Mouse (Mus musculus): ENCODE results near the gene Prss34. TPM values are rescaled to one million over a fixed set of nuclear protein-coding genes. Genes with fewer than 3 reads are reported as not detected.

The Prss34 gene
- total RNA-seq (2022), result under 1 TPM in 3 of 4 experiments, not detected in 1; 0.31 to 0.56 (median 0.41) TPM

GRCm38 (mm10) chr17:25298094-25298493, at the start of gene Prss34:
Gene Prss34, plus strand, starts transcription at chr17:25298394.
- no peak for DNase-seq

GRCm38 (mm10) chr17:25250181-25250835, 47.9 kb upstream of the Prss34 start:
- DNase-seq, result no peak

- DNase-seq, result no peak
Observed at GRCm38 (mm10) chr17:25252643-25253042, 45.6 kb upstream of the Prss34 start.

GRCm38 (mm10) chr17:25253760-25254159, 44.4 kb upstream of the Prss34 start:
- no peak for DNase-seq

GRCm38 (mm10) chr17:25255110-25255509, 43.1 kb upstream of the Prss34 start:
- no peak for DNase-seq

GRCm38 (mm10) chr17:25256140-25256754, 41.9 kb upstream of the Prss34 start, which contains the start of gene Baiap3:
Gene Baiap3, minus strand, starts transcription at chr17:25256364.
- no peak for DNase-seq

- no peak for DNase-seq
Observed at GRCm38 (mm10) chr17:25257804-25258261, 40.4 kb upstream of the Prss34 start.

GRCm38 (mm10) chr17:25264453-25264852, 33.7 kb upstream of the Prss34 start:
- DNase-seq, result peak; percentile 75

- DNase-seq, result no peak
Observed at GRCm38 (mm10) chr17:25270795-25271335, 27.3 kb upstream of the Prss34 start.

- DNase-seq, result no peak
Observed at GRCm38 (mm10) chr17:25272326-25272725, 25.9 kb upstream of the Prss34 start.

- DNase-seq, result peak; percentile 84
Observed at GRCm38 (mm10) chr17:25272951-25273705, 25.1 kb upstream of the Prss34 start.

GRCm38 (mm10) chr17:25273706-25274501, 24.3 kb upstream of the Prss34 start:
- DNase-seq, result peak; percentile 92

- no peak for DNase-seq
Observed at GRCm38 (mm10) chr17:25274571-25275346, 23.4 kb upstream of the Prss34 start, which contains the start of gene Ube2i. Gene Ube2i, minus strand, starts transcription at chr17:25274622.

GRCm38 (mm10) chr17:25275833-25276232, 22.4 kb upstream of the Prss34 start:
- no peak for DNase-seq

- peak; percentile 55 for DNase-seq
Observed at GRCm38 (mm10) chr17:25282133-25282532, 16.1 kb upstream of the Prss34 start.

- DNase-seq, result peak; percentile 57
Observed at GRCm38 (mm10) chr17:25285033-25285432, 13.2 kb upstream of the Prss34 start.

GRCm38 (mm10) chr17:25288842-25289241, 9.4 kb upstream of the Prss34 start:
- DNase-seq, result no peak

- no peak for DNase-seq
Observed at GRCm38 (mm10) chr17:25290411-25290810, 7.8 kb upstream of the Prss34 start.

- no peak for DNase-seq
Observed at GRCm38 (mm10) chr17:25293495-25293894, 4.7 kb upstream of the Prss34 start.

- DNase-seq, result no peak
Observed at GRCm38 (mm10) chr17:25294111-25294510, 4.1 kb upstream of the Prss34 start.

- no peak for DNase-seq
Observed at GRCm38 (mm10) chr17:25308346-25308745, 10.2 kb downstream of the Prss34 start, which contains the start of gene Prss28. Gene Prss28, plus strand, starts transcription at chr17:25308646.

Measured in adrenal gland, adult 8-10 months (tissue).